Mouse (Mus musculus) sigmoid colon, adult 10 weeks (tissue): ENCODE measurements around the gene G430095P16Rik. TPM values are rescaled to one million over a fixed set of nuclear protein-coding genes. Genes with fewer than 3 reads are reported as not detected.

Source experiments
- polyA plus RNA-seq: library from polyadenylated mRNA; stranded (reverse); fragments of 350-450 nt; fragmentation: Illumina TruSeq; extraction: RNeasy Lipid Tissue Mini Kit (QIAGEN cat#74804); gene quantifications from one replicate; pipeline ENCODE4 v1.2.3, GENCODE M21; 2014; ENCODE audit warnings: low read depth, low replicate concordance

G430095P16Rik gene
- not detected for polyA plus RNA-seq

DNA sequence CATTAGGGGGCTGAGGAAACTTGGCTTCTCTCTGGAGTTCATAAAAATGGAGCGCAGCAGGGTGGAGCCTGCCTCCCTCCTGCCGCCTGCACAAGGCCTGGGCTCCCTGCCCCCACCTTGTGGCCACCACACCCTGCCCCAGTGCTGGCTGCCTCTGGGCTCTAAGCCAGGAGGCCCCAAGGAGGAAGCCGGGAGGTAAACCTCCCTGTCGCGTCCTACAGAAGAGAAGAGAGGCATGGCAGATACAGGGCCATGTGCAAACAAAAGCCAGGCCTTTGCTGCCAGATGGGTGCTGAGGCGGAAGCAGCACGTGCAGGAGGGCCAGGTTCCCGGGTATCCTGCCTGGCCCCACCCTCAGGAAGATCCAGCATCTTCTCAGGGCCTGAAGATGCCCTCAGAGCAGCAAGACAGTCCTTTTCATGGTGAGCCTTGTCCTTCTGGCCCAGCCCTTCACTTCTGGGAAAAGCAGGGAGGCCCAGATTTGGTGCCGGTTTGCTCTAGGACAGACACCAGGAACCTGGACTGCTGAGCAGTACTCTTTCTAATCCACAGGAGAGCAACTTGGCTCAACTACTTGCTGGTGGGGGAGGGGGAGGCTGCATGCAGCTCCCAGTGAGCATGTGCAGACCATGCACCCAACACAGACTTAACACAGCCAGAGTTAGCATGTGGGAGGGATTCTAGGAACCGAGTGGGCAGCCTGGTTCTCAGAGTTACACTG lies at the start of gene G430095P16Rik:
Gene G430095P16Rik (plus strand): TSS at position 158 of the 721 bp plus-strand sequence.

DNA sequence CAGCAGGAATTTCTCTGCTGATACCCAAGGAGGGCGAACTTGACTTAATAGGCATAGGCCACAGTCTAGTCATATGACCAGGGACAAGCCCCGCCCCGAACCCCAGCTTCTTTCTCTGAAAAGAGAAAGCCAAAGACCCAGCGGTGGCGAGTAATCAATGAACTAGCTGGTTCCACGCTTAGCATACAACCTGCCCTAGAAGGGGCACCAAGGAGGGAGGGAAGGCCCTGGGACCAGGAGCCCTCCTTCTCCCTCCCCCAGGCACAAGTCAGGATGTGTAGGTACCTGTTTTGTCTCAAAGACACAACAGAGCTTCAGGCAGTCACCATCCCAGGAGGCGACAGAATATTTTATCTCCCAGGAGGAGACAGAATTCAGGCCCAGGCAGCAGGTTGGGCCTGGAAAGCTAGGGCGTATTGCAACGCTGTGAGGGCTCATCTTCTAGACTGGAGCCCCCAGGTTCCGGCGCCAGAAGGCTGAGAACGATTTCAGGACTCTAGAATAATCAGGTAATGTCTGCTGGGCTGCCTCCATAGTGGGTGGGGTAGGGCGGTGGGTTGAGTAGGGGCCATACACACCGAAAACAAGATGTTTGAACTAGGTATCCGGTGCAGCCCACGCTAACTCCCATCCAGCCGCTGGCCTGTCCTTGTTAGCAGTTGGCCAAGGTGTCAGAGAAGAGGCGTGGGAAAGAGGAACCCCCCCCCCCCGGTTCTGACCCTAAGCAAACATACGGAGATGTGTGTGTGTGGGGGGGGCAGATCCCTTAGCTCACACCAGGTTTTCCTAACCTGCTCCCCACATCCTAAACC lies 36.4 kb upstream of the G430095P16Rik start, which contains the start of gene Trmt1:
Gene Trmt1 (plus strand): TSS at position 117 of the 812 bp plus-strand sequence.

DNA sequence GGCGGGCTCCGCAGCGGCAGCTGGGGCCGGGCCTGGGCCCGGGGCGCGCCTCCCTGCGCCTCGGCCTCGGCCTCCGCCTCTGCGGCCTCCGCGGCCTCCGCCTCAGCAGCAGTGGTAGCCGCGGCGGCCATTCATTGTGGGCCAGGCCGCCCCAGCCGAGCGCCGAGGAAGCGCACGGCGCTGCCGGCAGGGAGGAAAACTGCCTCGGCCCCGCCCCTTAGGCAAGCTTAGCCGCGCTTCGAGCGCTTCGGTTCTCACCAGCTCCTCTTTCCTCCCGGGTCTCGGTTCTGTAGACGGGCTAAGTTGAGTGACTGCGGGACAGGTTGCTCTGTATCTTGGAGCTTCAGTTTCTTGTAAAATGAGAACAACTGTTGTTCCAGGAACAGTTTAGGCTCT lies 35.1 kb upstream of the G430095P16Rik start, which contains the start of gene Nacc1:
Gene Nacc1 (minus strand): TSS at position 158 of the 396 bp plus-strand sequence.

DNA sequence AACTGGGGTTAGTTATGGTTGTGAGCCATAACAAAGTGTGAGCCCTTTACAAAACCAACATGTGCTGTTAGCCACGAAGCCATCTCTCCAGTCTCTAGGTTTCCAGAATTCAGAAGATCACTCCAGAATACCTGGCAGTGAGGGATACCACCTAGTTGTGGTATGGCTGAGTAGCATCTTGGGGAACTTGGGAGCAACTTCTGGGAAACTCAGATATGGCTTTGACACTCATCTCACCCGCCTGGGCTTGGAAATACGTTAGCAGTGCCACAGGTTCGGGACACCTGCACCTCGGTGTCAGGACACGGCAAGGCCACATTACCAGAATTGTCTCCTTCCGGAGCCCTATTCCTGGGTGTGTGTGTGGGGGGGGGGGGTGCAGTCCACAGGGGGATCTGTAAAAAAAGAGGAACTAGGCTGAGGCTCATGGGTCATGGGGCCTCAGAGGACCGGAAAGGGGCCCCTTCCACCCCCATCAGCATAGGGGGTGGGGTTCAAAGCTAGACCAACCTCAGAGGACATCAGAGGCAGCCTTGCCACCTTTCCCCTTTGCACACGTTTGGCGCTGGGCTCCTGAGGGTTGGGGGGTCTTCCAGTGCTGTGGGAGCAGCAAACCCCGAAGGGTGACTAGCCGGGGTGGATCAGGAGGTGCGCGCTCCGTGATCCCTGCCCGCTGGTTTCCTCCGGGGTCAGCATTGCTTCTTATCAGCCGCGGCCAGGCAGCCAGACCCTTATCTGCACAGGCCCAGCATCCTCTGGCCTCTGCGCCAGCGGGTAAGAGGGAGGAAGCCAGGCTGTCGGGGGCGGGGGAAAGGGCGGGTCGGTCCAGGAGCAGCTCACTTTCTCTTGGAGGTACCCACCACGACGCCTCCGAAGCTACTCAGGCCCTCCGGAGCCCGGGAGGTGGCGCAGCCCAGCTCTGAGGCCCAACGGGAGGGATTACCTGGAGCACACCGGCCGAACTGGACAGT lies 21.6 kb upstream of the G430095P16Rik start, which contains the start of gene Lyl1:
Gene Lyl1 (plus strand): TSS at position 517 of the 971 bp plus-strand sequence.

Other genes with a start within 250 kb of the G430095P16Rik start
- 5.6 TPM for gene Ier2, start 60.2 kb upstream of the G430095P16Rik start, polyA plus RNA-seq
- 12.7 TPM for gene Trmt1, start 36.7 kb upstream of the G430095P16Rik start, polyA plus RNA-seq
- 2.2 TPM for gene Nacc1, start 35.1 kb upstream of the G430095P16Rik start, polyA plus RNA-seq
- gene Lyl1, start 21.6 kb upstream of the G430095P16Rik start, polyA plus RNA-seq, result not detected
- gene Nfix, start 77.3 kb downstream of the G430095P16Rik start, polyA plus RNA-seq, result 19.0 TPM
- gene Dand5, start 99.8 kb downstream of the G430095P16Rik start, polyA plus RNA-seq, result 1.5 TPM
- 0.66 TPM for gene Gadd45gip1, start 108.5 kb downstream of the G430095P16Rik start, polyA plus RNA-seq
- 3.5 TPM for gene Rad23a, start 117.7 kb downstream of the G430095P16Rik start, polyA plus RNA-seq
- gene Calr, start 123.9 kb downstream of the G430095P16Rik start, polyA plus RNA-seq, result 491 TPM
- 4.9 TPM for gene Farsa, start 134.0 kb downstream of the G430095P16Rik start, polyA plus RNA-seq
- 9.3 TPM for gene Syce2, start 149.1 kb downstream of the G430095P16Rik start, polyA plus RNA-seq
- gene Gcdh, start 170.9 kb downstream of the G430095P16Rik start, polyA plus RNA-seq, result 36.1 TPM
- gene Klf1, start 178.9 kb downstream of the G430095P16Rik start, polyA plus RNA-seq, result 0.38 TPM
- 11.0 TPM for gene Dnase2a, start 185.6 kb downstream of the G430095P16Rik start, polyA plus RNA-seq
- gene Mast1, start 214.4 kb downstream of the G430095P16Rik start, polyA plus RNA-seq, result not detected
- gene Rtbdn, start 224.0 kb downstream of the G430095P16Rik start, polyA plus RNA-seq, result not detected
- not detected for gene Gm49661, start 246.4 kb downstream of the G430095P16Rik start, polyA plus RNA-seq
- gene Prdx2, start 246.6 kb downstream of the G430095P16Rik start, polyA plus RNA-seq, result 27.1 TPM
- 2.4 TPM for gene Rnaseh2a, start 246.8 kb downstream of the G430095P16Rik start, polyA plus RNA-seq